Mouse (Mus musculus): ENCODE data around the gene Cadm4.
"Not testable (repeated sequence)": the region's sequence is repeated elsewhere in the genome, so short reads cannot be mapped to it uniquely, and the experiment has no call there.

The Cadm4 gene

DNA sequence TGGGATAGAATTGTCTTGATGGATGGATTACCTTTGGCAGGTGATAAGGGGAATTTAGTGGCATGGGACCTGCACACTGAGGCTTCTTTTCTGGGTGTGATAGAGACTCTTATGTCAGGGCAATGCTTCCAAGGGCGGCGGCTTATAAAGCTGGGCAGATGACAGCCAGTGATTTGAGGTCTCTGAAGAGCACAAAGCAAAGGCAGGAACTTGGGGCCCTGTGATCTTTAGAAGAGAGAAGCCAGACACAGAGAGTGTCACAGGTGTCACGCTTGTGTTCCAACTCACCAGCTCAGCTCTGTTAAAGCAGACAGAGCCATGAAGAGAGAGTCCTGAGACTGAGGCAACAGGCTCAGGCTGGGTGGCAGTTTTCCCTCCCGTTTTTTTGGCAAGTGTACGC, 13.9 kb upstream of the Cadm4 start:
- DNase-seq (ENCODE audit: low read depth, low spot score) = peak; percentile 67

GRCm38 (mm10) chr7:24469126-24469525, 12.7 kb upstream of the Cadm4 start:
- DNase-seq (ENCODE audit: low read depth, low spot score) = peak; percentile 70

- DNase-seq (ENCODE audit: low read depth, low spot score) = no peak
Measured at GRCm38 (mm10) chr7:24470356-24470755, 11.5 kb upstream of the Cadm4 start.

GRCm38 (mm10) chr7:24472442-24472841, 9.4 kb upstream of the Cadm4 start:
- DNase-seq (ENCODE audit: low read depth, low spot score) = no peak

DNA sequence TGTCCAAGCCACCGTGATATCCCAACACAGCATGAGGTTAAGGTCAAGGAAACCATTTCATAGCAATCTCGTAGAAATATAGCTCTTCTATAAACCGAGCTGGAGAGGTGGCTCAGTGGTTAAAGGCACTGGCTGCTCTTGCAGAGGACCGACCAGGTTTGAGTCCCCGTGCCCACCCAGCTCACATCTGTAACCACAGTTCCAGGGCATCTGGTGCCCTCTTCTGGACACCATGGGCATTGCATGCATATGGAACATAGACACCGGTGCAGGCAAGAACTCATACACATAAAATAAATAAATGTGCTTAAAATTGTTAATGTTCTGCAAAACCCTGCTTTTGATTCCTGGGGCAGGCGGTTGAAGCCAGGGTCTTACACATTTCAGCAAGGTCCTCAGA, 8.9 kb upstream of the Cadm4 start:
- peak; percentile 74 for DNase-seq (ENCODE audit: low read depth, low spot score)

- peak; percentile 86 for DNase-seq (ENCODE audit: low read depth, low spot score)
Measured at GRCm38 (mm10) chr7:24473913-24474529, 7.8 kb upstream of the Cadm4 start.

- DNase-seq (ENCODE audit: low read depth, low spot score) = no peak
Measured at GRCm38 (mm10) chr7:24474811-24475506, 6.9 kb upstream of the Cadm4 start.

DNA sequence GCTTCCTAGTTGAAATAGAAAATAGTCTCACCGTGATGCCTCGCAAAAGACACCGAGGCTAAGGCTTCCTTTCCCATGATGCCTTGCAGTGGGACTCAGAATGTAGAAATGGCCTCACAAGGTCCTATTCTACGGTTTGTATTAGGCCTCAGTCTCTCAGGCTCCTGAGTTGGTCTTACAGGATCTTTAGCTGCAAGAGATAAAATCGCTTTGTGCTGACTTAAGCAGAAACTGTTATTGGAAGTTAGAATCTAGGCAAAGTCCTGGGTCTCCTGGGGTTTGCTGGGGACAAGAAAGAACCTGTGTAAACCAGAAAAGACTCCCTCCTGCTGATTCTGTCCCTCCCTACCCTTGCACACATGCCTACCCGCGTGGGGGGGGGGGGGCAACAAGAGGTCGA, 5.5 kb upstream of the Cadm4 start:
- DNase-seq (ENCODE audit: low read depth, low spot score) = no peak

DNA sequence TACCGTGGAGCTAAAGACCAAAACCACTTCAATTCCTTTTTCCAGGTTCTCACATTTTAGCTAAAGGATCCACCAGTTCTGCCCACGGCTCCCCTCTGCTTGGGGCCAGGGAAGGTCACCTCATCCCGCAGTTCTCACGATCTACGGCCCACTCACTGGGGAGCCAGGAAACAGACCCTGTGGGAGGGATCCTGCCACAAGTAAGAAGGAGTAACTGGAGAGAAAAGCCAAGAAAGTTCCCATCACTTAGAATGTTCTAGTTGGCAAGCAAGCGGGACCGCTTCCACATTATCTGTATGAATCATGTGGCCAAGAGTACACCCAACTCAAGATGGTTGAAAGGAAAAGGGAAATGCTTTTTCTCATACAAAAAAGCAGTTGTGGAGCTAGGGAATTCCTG, 5.0 kb upstream of the Cadm4 start:
- no peak for DNase-seq (ENCODE audit: low read depth, low spot score)

DNA sequence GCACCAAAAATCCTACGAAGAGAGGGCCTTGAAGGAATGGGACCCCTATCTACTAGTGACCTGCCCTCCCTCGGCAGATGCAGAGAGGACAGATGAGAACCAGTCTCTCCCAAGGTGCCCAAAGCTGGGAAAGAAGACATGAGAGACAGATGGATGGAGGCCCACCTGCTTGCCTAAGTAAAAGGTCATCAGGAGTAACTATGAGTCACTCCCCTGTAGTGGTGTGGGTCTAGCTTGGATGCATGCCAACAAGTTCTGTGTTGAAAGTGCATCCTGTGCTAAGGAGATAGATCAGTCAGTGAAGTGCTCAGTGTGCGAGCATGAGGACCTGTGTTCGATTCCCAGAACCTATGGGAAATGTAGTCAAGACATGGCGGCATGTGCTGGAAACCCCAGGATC, 2.9 kb upstream of the Cadm4 start:
- DNase-seq (ENCODE audit: low read depth, low spot score) = no peak

DNA sequence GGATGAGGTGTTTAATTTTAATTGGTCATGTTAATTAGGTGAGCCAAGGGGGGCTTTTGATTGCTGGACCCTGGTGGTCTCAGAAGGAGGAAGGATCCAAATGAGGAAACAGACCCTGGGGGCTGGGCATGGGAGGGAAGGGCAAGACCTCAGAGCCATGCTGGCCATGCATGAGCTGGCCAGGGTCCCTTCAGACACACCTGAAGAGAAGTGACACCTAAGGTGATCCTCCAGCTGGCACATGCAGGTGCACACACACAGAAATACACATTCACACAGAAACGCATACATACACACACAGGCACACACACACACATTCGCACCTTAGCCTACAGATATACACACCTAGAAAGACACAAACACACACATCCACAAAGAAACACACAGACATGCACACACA, 2.1 kb upstream of the Cadm4 start:
- no peak for DNase-seq (ENCODE audit: low read depth, low spot score)

DNA sequence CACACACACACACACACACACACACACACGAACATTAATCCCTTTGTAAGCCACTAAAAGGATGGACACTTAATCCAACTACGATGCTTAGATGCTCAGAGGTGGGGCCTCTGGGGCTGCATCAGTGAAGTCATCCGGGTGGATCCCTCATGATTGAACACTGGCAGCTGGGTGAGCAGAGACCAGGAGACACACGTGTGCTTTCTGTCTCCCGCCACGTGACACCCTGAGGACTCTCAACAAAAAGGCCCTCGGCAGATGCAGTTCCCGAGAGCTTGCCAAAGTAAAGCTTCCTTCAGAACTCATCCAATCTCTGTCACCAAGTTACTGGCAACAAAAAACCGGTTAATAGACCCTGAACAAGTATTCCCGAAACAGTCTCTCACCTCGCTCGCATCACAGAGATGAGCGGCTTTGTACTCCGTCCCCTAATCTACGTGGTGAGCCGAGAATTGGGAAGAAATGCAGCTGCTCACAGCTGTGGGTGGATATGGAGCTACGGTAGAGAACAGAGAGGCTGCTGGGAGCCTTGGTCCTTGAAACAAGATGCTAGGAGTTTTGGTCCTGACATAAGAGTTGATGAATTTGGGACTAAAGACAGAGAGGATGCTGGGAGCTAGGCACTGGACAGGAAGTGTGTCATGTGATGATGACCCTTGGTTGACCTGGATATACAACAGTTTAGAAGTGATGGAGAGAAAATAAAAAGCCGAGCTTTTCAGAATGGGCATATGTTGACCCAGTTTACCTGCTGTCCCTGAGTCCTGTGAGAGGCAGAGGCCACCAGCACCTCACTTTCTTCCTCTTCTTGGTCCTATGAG, 1.5 kb upstream of the Cadm4 start:
- DNase-seq (ENCODE audit: low read depth, low spot score) = no peak

- DNase-seq (ENCODE audit: low read depth, low spot score) = no peak
Measured at GRCm38 (mm10) chr7:24480986-24481473, 793 bp upstream of the Cadm4 start.

GRCm38 (mm10) chr7:24482208-24483020, 591 bp downstream of the Cadm4 start:
- DNase-seq (ENCODE audit: low read depth, low spot score) = no peak

GRCm38 (mm10) chr7:24483291-24483690, 1.5 kb downstream of the Cadm4 start:
- DNase-seq (ENCODE audit: low read depth, low spot score) = not testable (repeated sequence)

- DNase-seq (ENCODE audit: low read depth, low spot score) = no peak
Measured at GRCm38 (mm10) chr7:24485481-24485880, 3.7 kb downstream of the Cadm4 start.

- DNase-seq (ENCODE audit: low read depth, low spot score) = no peak
Measured at GRCm38 (mm10) chr7:24486654-24487130, 4.9 kb downstream of the Cadm4 start.

DNA sequence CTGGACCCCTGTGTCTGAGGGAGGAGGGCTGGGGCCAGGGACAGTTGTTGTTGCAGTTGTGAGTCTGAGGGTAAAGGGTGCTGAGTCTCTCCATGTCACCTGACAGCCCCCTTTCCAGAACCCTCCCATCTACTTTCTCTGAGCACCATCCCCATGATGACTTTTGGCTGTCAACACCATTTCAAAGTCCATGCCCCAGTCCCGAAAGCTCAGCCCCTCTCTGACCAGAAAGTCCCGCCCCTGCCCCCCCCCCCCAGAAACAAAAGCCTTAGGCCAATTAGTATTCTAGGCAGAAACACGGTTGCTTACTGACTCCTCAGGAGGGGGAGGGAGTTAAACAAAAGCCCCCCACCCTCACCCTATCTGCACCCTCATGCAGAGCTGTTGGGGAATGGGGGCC, 5.6 kb downstream of the Cadm4 start:
- DNase-seq (ENCODE audit: low read depth, low spot score) = no peak

DNA sequence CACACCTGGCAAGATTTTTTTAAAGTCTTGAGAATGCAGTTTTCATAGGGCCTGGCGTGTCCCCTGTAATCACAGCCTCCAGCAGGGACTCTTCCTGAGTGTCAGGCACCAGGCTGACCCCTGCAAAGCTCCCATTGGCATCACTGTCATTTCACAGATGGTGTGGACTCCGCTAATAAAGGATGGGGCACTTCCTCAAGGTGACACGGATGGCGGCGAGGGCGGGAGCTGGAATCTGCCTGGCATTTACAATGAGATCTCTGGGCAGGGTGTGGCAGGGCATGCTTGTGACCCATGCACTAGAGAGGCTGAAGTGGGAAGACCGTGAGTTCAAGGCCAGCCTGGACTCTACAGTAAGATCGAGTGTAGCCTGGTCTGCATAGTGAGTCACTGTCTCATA, 6.5 kb downstream of the Cadm4 start:
- DNase-seq (ENCODE audit: low read depth, low spot score) = no peak

- peak; percentile 34 for DNase-seq (ENCODE audit: low read depth, low spot score)
Measured at GRCm38 (mm10) chr7:24499856-24500577, 18.2 kb downstream of the Cadm4 start.

DNA sequence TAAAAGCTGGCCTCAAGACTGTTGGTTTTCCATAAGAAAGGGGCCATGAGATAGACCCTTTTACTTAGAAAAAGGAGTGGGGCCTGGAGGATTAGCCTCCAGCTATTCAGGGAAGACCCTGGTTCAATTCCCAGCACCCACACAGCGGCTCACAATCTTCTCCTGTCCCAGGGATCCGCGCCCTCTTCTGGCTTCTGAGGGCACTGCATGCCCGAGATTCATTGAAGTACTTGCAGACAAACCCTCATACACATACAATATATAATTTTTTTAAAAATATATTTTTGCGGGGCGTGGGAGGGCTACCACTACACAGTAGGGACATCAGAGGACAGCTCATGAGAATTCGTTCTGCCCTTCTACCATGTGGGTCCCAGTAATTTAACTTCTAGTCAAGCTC, 19.1 kb downstream of the Cadm4 start:
- DNase-seq (ENCODE audit: low read depth, low spot score) = peak; percentile 68

All from CD4-positive, CD25-positive, alpha-beta regulatory T cell, adult 2 months (primary cell).